34 mouse cellular contexts compared by ENCODE assay signal in genomic region chr16:96934795-96935194, GRCm38 (mm10).
"Had no signal": no experiment of that assay in that cellular context is flagged by ENCODE, and none has a peak within 500 bp of the region (broad histone marks: within the 10 kb centered on the region; RNA-seq: fewer than 3 reads in every experiment).

No protein-coding gene starts in this region.

- H3K9me3 ChIP-seq: heart, embryonic 12.5 days; heart, embryonic 13.5 days; heart, embryonic 15.5 days; hindbrain, embryonic 10.5 days; hindbrain, embryonic 12.5 days; hindbrain, embryonic 13.5 days; hindbrain, embryonic 15.5 days; intestine, embryonic 15.5 days; kidney, embryonic 15.5 days had no signal

- H3K27ac ChIP-seq: heart, embryonic 13.5 days; heart, embryonic 15.5 days; hindbrain, embryonic 10.5 days; hindbrain, embryonic 12.5 days; hindbrain, embryonic 13.5 days; hindbrain, embryonic 14.5 days; hindbrain, embryonic 15.5 days; hindbrain, postnatal 0 days; intestine, embryonic 15.5 days; kidney, embryonic 15.5 days; kidney, postnatal 0 days; layer of hippocampus, adult 2 months; left cerebral cortex, adult 2 months had no signal

- DNase-seq: heart, postnatal 10 days; heart, postnatal 14 days; heart, postnatal 36 days; heart, postnatal 4 days; kidney, adult 11 months; kidney, adult 18-20 months; kidney, adult 2 months; kidney, adult 8-10 months; kidney, adult 9 months; kidney, postnatal 10 days; kidney, postnatal 14 days; kidney, postnatal 25 days; kidney, postnatal 36 days; kidney, postnatal 4 days; layer of hippocampus, adult 9-11 months; layer of hippocampus, postnatal 36 days had no signal

- ATAC-seq: hindbrain, embryonic 16.5 days; hindbrain, postnatal 0 days; inflammation-experienced regulatory T-cells, adult 6 months; intestine, embryonic 15.5 days; intestine, embryonic 16.5 days; intestine, postnatal 0 days had no signal

- H3K36me3 ChIP-seq: heart, embryonic 12.5 days; heart, embryonic 13.5 days; heart, embryonic 15.5 days; hindbrain, embryonic 10.5 days; hindbrain, embryonic 12.5 days; hindbrain, embryonic 13.5 days; hindbrain, embryonic 15.5 days; intestine, embryonic 15.5 days; kidney, embryonic 15.5 days had no signal

- H3K27me3 ChIP-seq: heart, embryonic 12.5 days; heart, embryonic 13.5 days; heart, embryonic 15.5 days; hindbrain, embryonic 12.5 days; hindbrain, embryonic 13.5 days; hindbrain, embryonic 15.5 days; intestine, embryonic 15.5 days; kidney, embryonic 15.5 days had no signal

- H3K4me1 ChIP-seq: heart, embryonic 12.5 days; heart, embryonic 15.5 days; hindbrain, embryonic 10.5 days; hindbrain, embryonic 12.5 days; hindbrain, embryonic 13.5 days; hindbrain, embryonic 15.5 days; intestine, embryonic 15.5 days; kidney, embryonic 15.5 days had no signal

- H3K4me3 ChIP-seq: heart, embryonic 12.5 days; heart, embryonic 13.5 days; heart, embryonic 15.5 days; hindbrain, embryonic 10.5 days; hindbrain, embryonic 12.5 days; hindbrain, embryonic 13.5 days; hindbrain, embryonic 15.5 days; intestine, embryonic 15.5 days; kidney, embryonic 15.5 days; layer of hippocampus, adult 2 months; left cerebral cortex, adult 2 months had no signal
